Mouse (Mus musculus) thymus, adult 2 months (tissue): ENCODE results near the gene Lamb3.

Experiments
- CTCF ChIP-seq: fragments of 200-500 bp; IDR thresholded peaks from 2 replicates; pipeline ENCODE4 v1.5.1; 2012; ENCODE audit warnings: mild to moderate bottlenecking, control low read depth, low read length, moderate library complexity, borderline replicate concordance; ENCODE audit not compliant: control insufficient read depth, poor library complexity, insufficient read depth; ENCODE audit errors: extremely low read depth
- POLR2A ChIP-seq: fragments of 200-500 bp; IDR thresholded peaks from 2 replicates; pipeline ENCODE4 v1.6.1; 2012; ENCODE audit warnings: mild to moderate bottlenecking, low read length, control low read depth, moderate library complexity; ENCODE audit not compliant: control insufficient read depth, poor library complexity, insufficient read depth; ENCODE audit errors: extremely low read depth

- no peak for TF ChIP-seq CTCF
- no peak for TF ChIP-seq POLR2A
Measured at GRCm38 (mm10) chr1:193309785-193310518, 102.5 kb downstream of the Lamb3 start.
